Mouse (Mus musculus): ENCODE data around the gene Olfr191. TPM values are rescaled to one million over a fixed set of nuclear protein-coding genes. Genes with fewer than 3 reads are reported as not detected.

Olfr191 gene
- not detected in 2 replicates for polyA plus RNA-seq (2012; rRNA removed)

DNA sequence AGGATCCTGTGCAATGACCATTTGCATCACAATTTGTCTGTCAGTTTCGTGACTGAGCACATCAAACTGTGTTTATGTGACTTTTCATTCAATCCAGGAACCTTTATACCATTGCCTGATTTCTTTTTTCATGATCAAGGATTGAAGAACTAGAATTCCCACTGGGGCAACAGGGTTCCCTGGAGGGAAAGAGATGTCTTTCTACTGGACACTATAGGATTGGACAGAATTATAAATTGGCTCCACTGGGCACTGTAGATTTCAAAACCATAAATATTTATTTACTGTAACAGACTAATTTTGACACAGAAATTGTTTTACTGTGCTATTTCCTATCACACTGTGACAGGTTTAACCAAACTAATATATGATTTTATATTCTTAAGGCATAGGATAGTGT lies at the start of gene Olfr191:
TSS of gene Olfr191 (minus strand) at position 101 of the 400 bp plus-strand sequence.

DNA sequence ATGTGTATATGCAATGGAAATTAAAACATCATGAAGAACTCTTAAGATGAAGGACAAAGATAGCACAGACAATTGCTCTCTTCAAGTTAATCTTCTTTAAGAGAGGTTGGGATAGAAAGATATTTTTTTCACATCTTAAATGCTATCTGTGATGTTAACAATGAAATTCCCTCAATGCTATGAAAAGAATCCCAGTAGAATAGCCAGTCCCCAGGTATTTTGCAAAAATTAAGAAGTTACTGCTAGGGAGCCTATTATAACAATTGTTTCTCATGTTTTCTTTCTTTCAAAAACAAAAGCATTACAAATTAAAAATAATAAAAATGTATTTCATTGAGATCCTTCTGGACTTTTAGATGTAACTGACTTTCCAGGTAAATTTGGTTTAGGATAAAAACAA lies 31.3 kb upstream of the Olfr191 start, which contains the start of gene Olfr194:
TSS of gene Olfr194 (minus strand) at position 101 of the 400 bp plus-strand sequence.

DNA sequence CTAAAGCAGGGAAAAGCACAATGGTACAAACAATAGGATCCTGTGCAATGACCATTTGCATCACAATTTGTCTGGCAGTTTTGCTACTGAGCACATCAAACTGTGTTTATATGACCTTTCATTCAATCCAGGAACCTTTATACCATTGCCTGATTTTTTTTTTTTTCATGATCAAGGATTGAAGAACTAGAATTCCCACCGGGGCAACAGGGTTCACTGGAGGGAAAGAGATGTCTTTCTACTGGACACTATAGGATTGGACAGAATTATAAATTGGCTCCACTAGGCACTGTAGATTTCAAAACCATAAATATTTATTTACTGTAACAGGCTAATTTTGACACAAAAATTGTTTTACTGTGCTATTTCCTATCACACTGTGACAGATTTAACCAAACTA lies 22.2 kb upstream of the Olfr191 start, which contains the start of gene Olfr193:
TSS of gene Olfr193 (minus strand) at position 101 of the 400 bp plus-strand sequence.

DNA sequence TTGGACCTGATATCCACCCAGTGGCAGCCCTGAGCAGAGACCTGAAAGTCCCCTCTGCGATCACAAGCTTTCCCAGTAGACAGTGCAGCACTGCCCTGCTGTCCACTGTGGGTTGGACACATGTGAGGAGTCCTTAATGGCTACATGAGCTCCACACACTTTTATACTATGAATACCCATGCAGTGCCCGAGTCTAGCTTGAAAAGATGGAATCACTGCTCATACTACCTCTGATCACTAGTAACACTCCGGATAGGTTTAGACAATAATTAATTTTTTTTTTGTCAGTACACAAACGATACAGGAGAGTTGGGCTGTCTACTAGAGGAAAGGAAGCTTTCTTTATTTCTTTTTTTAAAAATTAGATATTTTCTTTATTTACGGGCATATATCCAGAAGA lies 11.7 kb downstream of the Olfr191 start, which contains the start of gene Olfr190:
TSS of gene Olfr190 (minus strand) at position 101 of the 400 bp plus-strand sequence.

DNA sequence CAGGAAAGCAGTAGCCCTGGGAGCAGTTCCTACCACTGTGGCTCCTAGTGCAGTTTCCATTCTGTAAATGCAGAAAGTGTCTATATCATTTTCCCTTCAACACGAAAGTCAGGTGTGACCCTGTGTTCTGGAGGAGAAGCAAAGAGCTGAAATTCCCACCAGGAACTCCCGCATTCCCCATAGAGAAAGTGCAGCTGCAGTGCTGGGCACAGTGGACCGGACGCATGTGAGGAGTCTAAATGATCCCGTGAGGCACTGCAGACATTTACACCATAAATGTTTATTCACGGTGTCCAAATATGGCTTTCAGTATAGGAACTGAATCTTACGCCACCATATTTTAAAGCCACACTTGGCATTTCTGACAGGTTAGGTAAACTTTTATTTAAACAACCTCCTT lies 49.9 kb downstream of the Olfr191 start, which contains the start of gene Olfr187:
TSS of gene Olfr187 (minus strand) at position 58 of the 400 bp plus-strand sequence.

Other genes starting within 250 kb of the Olfr191 start
- gene Olfr177, start 215.1 kb downstream of the Olfr191 start, polyA plus RNA-seq (2012; rRNA removed): not detected in 2 replicates
- gene Olfr178, start 197.8 kb downstream of the Olfr191 start, polyA plus RNA-seq (2012; rRNA removed): not detected in 2 replicates
- not detected in 2 replicates for gene Olfr181, start 161.1 kb downstream of the Olfr191 start, polyA plus RNA-seq (2012; rRNA removed)
- not detected in 2 replicates for gene Olfr180, start 160.4 kb downstream of the Olfr191 start, polyA plus RNA-seq (2012; rRNA removed)
- not detected in 2 replicates for gene Olfr183, start 94.5 kb downstream of the Olfr191 start, polyA plus RNA-seq (2012; rRNA removed)
- gene Olfr186, start 59.5 kb downstream of the Olfr191 start, polyA plus RNA-seq (2012; rRNA removed): not detected in 2 replicates
- not detected in 2 replicates for gene Olfr187, start 50.1 kb downstream of the Olfr191 start, polyA plus RNA-seq (2012; rRNA removed)
- not detected in 2 replicates for gene Olfr190, start 11.8 kb downstream of the Olfr191 start, polyA plus RNA-seq (2012; rRNA removed)
- not detected in 2 replicates for gene Olfr193, start 22.1 kb upstream of the Olfr191 start, polyA plus RNA-seq (2012; rRNA removed)
- not detected in 2 replicates for gene Olfr194, start 31.2 kb upstream of the Olfr191 start, polyA plus RNA-seq (2012; rRNA removed)
- not detected in 2 replicates for gene Olfr195, start 57.2 kb upstream of the Olfr191 start, polyA plus RNA-seq (2012; rRNA removed)
- gene Olfr196, start 80.6 kb upstream of the Olfr191 start, polyA plus RNA-seq (2012; rRNA removed): not detected in 2 replicates
- not detected in 2 replicates for gene Olfr198, start 113.7 kb upstream of the Olfr191 start, polyA plus RNA-seq (2012; rRNA removed)
- gene Olfr199, start 129.9 kb upstream of the Olfr191 start, polyA plus RNA-seq (2012; rRNA removed): not detected in 2 replicates
- gene Olfr201, start 182.8 kb upstream of the Olfr191 start, polyA plus RNA-seq (2012; rRNA removed): 0.01 TPM in 1 of 2 replicates, not detected in the other
- gene Olfr202, start 197.0 kb upstream of the Olfr191 start, polyA plus RNA-seq (2012; rRNA removed): not detected in 2 replicates
- not detected in 2 replicates for gene Olfr203, start 209.1 kb upstream of the Olfr191 start, polyA plus RNA-seq (2012; rRNA removed)
- not detected in 2 replicates for gene Olfr204, start 228.4 kb upstream of the Olfr191 start, polyA plus RNA-seq (2012; rRNA removed)
- gene Olfr205, start 241.3 kb upstream of the Olfr191 start, polyA plus RNA-seq (2012; rRNA removed): not detected in 2 replicates

All from central nervous system, embryonic 18 days (tissue).